Mouse (Mus musculus) naive thymus-derived CD4-positive, alpha-beta T cell, adult 2 months (primary cell): ENCODE measurements around the gene Kdm6b.

Experiments
- DNase-seq: peaks from one replicate; pipeline ENCODE4 v3.0.0-alpha.2; 2011; ENCODE audit warnings: low read depth

Kdm6b gene

GRCm38 (mm10) chr11:69405397-69406200 lies 7.9 kb downstream of the Kdm6b start:
- DNase-seq: no peak

- no peak for DNase-seq
Measured at GRCm38 (mm10) chr11:69404595-69405396, 8.7 kb downstream of the Kdm6b start.

DNA sequence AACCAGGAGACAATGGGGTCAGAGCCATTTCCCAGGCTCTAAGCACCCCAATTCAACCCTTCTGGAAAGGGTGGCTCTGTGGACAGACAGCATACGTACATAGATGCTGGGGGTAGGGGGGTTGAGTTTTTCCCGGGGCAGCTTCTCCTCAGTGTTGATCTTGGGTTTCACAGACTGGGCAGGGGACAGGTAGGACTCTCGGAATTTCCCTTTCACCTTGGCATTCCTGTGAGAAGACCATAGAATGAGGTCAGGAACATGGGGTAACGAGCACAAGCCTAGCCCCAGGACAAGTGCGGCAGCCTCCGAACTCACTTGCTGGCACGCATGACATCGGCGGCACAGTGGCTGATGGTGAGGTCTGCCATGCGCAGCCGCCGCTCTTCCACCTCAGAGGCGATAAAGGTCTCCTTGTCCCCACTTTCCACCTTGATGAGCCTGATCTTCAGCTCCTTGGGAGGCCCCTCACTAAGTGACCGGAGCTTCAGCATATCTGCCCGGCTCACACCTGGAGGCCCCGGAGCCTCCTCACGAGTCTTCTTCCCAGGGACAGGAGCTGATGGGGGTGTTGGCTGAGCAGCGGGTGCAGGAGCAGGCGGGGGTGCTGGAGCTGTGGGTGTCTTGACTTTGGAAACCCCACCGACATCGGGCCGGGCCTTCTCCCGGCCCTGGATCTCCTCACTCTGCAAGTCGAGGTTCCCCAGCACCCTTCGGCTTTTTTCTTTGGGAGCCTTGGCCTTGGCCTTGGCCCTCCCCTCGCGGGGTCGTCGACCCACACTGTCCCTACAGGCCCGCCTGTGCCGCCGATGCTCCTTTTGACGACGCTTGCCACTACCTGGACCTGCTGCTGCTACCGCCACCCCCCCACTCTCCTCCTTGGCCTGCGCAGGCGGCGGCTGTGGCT lies 9.5 kb downstream of the Kdm6b start:
- no peak for DNase-seq

DNA sequence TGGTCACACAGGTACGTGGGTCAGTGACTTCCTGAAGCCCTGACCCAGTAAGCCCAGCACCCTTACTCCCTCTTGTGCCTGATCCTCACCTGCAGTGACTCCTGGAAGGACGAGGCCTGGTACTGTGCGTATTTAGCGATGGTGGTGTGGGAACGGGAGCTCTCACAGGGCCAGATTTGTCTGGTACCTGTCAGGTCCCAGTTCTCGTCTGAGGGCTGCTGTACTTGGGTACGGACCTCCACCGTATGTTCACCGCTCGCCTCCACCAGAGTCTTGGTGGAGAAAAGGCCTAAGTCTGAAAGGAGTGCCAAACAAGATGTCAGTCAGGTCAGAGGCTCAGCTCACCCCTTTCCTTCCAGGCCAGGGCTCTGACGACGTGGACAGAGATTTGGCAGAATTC lies 11.5 kb downstream of the Kdm6b start:
- DNase-seq: peak; percentile 43

- DNase-seq: peak; percentile 97
Measured at GRCm38 (mm10) chr11:69401210-69401637, 12.3 kb downstream of the Kdm6b start.

DNA sequence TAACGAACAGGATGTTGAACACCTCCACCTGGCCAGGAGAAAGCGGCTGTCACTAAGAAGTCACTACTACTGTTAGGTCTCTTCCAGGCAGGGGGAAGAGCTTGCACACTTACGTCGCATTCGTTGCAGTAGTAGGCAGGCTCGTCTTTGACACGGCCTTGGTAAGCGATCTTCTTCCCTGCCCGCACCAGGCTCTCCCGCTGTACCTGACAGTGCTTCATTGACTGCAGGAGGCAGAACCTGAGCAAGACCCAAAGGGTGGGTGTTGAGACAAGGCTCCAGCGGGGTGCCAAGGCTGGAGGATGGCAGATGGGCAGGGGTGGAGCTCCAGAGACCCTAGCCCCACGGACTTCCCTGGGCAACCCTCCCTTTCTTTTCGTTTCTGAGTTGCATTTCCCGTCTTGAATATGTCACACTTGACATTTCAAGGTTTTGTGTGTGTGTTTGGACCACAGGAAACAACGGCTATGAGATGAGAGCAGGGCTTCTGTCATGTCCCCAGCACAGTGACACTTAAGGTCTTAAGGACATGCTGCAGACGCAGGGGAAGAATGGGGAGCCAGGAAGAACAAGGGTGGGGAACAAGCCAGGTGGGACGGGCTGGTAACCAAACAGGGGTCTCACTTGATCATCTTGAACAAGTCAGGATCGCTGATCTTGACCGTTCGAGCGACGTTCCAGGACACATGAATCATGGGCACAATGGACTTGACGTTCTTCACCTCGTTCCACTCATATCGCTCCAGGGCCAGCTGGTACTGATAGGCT lies 13.2 kb downstream of the Kdm6b start:
- DNase-seq: no peak

DNA sequence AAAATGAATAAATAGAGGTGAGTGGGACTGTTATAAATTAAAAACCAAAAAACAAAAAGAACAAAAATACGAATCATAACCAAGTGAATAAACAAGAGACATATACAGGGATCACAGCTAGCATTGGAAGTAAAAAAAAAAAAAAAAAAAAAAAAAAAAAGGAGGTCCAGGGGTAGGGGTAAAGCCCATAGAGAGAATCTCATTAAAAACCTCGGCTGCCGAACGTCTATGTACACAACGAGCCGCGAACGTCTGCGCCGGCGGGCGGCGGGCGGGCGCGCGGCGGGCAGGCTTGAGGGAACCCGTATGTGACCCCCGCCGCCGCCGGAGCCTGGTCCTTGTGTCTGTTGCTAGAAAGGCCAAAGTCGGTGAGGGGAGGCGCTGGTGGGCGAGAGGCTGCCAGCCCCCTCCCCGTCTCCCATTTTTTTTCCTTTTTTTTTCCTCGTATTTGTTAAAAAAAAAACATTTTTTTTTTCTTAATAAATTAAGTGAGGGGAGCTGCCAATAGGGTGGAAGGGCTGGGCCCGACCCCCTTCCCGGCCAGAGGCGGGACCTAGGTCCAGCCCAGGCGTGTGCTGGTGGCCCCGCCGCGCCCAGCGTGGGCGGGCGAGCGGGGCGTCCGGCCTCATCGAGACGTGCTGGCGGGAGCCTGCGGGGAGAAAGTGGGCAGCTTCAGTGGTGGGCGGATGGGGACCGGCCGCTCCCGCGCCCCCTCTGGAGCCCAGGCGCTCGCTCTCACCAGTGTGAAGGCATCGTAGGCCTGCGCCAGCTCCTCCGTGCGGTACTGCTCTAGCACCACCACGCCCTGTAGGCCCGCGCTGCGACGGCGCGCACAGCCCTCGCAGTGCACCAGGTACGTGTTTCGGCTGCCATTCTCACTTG lies 14.0 kb downstream of the Kdm6b start:
- DNase-seq: no peak

DNA sequence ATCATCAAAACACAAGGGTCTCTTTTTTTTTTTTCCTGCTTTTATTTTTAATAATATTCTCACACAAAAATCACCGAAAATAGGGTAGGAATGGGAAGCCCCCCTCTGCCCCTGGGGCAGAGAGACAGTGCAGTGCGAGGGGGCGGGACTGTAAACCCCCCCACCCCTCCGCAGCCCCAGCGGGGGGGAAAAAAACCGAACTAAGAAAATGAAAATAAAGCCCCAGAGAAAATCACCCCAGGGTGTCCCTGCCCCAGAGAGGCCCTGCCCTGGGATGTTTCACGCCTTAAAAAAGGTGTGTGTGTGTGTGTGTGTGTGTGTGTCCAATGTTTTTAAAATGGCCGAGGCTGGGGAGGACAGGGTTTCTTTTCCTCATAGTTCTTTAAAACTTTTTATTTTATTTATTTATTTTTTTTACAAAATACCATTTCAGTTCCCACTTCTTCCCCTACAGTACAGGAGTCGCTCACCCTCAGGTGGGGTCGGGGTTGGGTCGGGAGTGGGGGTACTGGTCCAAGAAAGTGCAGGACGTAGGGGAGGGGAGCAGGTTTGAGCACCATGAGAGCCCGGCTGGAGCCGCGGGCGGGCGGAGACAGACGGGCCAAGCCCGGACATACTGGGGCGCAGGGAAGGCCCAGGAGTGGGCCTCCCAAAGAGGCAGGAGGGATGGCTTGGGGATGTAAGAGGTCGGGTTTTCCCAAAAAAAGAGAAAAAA lies 14.8 kb downstream of the Kdm6b start:
- no peak for DNase-seq

- no peak for DNase-seq
Measured at GRCm38 (mm10) chr11:69398059-69398458, 15.4 kb downstream of the Kdm6b start, which contains the start of gene Tmem88. Gene Tmem88, minus strand, starts transcription at chr11:69398234.

GRCm38 (mm10) chr11:69397581-69398057 lies 15.9 kb downstream of the Kdm6b start:
- DNase-seq: no peak

DNA sequence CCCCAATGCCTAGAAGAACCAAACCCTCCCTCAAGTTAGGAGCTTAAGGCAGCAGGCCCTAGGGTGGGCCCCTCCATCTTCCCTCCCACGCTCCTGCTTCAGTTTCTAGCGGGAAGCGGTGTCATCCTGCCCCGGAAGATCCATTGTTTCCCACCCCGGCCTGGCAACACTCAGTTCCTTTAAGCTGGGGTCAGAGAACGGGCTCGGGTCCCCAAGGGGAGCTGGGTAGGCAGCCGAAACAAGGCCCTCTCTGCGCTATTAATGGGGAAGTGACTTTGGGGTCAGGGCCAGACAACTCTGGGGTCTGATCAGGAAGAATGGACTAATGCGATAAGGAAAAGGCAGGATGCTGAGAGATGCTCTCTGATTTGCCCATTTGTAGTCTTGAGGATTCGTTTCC lies 16.7 kb downstream of the Kdm6b start:
- peak; percentile 36 for DNase-seq

DNA sequence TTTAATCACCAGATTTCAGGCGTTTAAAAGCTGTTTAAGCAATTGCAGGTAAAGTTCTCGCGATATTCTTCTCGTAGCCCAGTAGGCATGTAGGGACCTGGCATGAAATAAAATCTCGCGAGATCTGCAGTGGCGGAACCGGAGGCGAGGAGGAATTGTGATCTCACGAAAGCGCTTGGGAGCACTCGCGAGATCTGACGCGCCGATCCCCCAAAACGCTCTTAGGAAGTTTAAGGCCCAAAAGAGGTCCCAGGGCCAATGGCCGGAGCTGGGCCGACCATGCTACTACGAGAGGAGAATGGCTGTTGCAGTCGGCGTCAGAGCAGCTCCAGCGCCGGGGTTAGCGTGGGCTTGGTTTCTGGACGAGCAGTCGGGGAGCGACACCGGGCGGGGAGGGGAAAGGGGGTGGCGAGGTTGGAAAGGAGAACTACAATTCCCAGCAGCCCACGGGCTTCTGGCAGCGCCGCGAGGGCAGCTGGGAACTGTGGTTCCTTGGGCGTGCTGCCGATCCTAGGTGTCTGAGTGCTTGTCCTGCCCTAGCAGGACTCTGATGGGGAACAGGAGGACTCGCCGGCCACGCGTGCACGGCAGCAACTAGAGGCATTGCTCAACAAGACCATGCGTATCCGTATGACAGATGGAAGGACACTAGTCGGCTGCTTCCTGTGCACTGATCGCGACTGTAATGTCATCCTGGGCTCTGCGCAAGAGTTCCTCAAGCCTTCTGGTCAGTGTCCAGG lies 17.7 kb downstream of the Kdm6b start:
- DNase-seq: peak; percentile 99

DNA sequence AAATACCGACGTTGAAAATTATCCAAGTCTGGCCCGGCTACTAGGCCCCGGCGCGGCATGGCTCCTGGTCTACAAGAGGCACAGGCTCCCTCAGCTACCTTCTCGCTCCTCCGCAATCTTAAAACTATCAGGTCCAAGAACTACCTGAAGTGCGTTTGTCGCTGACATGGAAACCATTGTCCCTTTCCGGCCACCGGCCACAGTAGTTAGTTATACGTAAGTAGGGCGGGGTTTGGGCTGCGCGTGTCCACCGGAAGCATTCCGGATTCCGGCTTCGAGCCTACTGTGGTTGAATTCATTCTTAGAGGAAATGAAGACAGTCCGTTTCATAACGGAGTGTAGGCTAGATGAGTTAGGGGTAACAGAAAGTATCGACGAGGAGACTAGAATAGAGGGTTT lies 18.2 kb downstream of the Kdm6b start, which contains the start of the genes Naa38 and Cyb5d1:
Naa38 (plus strand) TSS at position 253 of the 399 bp plus-strand sequence.
Cyb5d1 (minus strand) TSS at position 397 of the 399 bp plus-strand sequence.
- peak; percentile 95 for DNase-seq

GRCm38 (mm10) chr11:69394591-69395167 lies 18.8 kb downstream of the Kdm6b start:
- peak; percentile 59 for DNase-seq

- peak; percentile 89 for DNase-seq
Measured at GRCm38 (mm10) chr11:69390400-69391034, 23.0 kb downstream of the Kdm6b start.

DNA sequence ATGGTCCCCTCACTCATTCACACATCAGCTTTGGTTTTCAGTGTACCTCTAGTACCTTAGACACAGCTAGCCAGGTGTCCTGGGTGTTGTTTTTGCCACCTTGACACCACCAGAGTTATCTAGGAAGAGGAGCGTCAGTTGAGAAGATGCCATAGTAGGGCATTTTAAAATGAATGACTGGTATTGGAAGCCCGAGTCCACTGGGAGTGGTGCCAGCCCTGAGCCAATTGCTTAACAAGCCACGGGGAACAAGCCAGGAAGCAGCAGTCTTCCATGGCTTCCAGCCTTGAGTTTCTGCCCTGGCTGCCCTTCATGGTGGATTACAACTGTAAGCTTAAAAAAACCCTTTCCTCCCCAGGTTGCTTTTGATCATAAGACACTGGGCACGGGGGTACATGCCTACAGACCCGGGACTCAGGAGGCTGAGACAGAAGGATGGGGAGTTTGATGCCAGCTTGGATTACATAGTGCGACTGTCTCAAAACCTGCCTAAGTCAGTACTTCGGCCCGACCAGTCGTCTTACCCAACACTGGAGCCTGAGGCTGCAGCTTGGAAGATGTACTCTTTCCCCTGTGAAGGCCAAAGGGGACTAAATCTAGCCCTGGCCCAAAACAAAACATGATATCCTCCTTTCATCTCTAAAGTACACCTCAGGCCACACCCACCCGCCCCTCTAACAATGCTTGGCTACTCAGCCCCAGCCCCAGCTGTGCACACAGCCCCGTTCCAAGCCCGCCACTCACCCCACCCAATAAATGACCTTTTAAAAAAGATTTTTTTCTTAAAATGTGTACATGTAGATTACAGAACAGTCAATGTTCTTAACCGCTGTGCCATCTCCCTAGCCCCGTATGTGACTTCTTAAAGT lies 23.7 kb downstream of the Kdm6b start:
- DNase-seq: peak; percentile 24

- no peak for DNase-seq
Measured at GRCm38 (mm10) chr11:69388680-69389079, 24.8 kb downstream of the Kdm6b start.
